Mouse (Mus musculus) hindbrain, embryonic 14.5 days (tissue): ENCODE data around the gene Uhrf1bp1. TPM values are rescaled to one million over a fixed set of nuclear protein-coding genes. Genes with fewer than 3 reads are reported as not detected.
A peak's percentile ranks its signal among the peaks of the same experiment; 100 is the strongest.

Experiments used
- ATAC-seq: fragments of 200-750 bp; cut with Nextera tagmentation; 2 replicates; pipeline ENCODE4 v1.8.0; 2017; ENCODE audit warnings: moderate number of reproducible peaks, mild to moderate bottlenecking, moderate TSS enrichment, moderate library complexity; ENCODE audit not compliant: low FRiP score
- DNase-seq: peaks from one replicate; pipeline ENCODE4 v3.0.0-alpha.2; 2015; ENCODE audit warnings: low spot score
- H3K27ac ChIP-seq: fragments of 300-500 bp; sonication (generic); 2 replicates; pipeline ENCODE4 v1.5.1; 2014; ENCODE audit warnings: mild to moderate bottlenecking, moderate library complexity
- H3K27me3 ChIP-seq: fragments of 300-500 bp; sonication (generic); 2 replicates; pipeline ENCODE4 v1.6.1; 2014; ENCODE audit warnings: mild to moderate bottlenecking, low read length, mixed read lengths; ENCODE audit not compliant: control insufficient read depth, insufficient read depth
- H3K36me3 ChIP-seq: fragments of 300-500 bp; sonication (generic); replicated peaks from 2 replicates; pipeline ENCODE4 v1.6.1; 2014; ENCODE audit not compliant: control insufficient read depth, insufficient read depth
- H3K4me1 ChIP-seq: fragments of 300-500 bp; sonication (generic); replicated peaks from 2 replicates; pipeline ENCODE4 v1.6.1; 2014; ENCODE audit warnings: antibody characterized with exemption, low read length, mixed read lengths; ENCODE audit not compliant: control insufficient read depth, insufficient read depth
- H3K4me2 ChIP-seq: fragments of 300-500 bp; sonication (generic); replicated peaks from 2 replicates; pipeline ENCODE4 v1.6.1; 2014; ENCODE audit warnings: mild to moderate bottlenecking, moderate library complexity
- H3K4me3 ChIP-seq: fragments of 300-500 bp; sonication (generic); replicated peaks from 2 replicates; pipeline ENCODE4 v1.5.1; 2014; ENCODE audit warnings: mild to moderate bottlenecking, low read length
- H3K9ac ChIP-seq: fragments of 300-500 bp; sonication (generic); 2 replicates; pipeline ENCODE4 v1.6.1; 2014
- H3K9me3 ChIP-seq: fragments of 300-500 bp; sonication (generic); 2 replicates; pipeline ENCODE4 v1.6.1; 2016; ENCODE audit warnings: low read length; ENCODE audit not compliant: control insufficient read depth
- WGBS: fragments of 180-500 bp; shearing (Covaris S2); extraction: QIAGEN DNeasy Blood & Tissue Kit; methylation state at CpG from one replicate; pipeline ENCODE4 v1.1.7; 2014; 5-methylcytosine and 5-hydroxymethylcytosine counted together
- polyA plus RNA-seq: library from polyadenylated mRNA; unstranded; fragments of >200 nt; fragmentation: Nextera tagmentation; extraction: Ambion mirVana; gene quantifications from 2 replicates; pipeline ENCODE4 v1.2.1, GENCODE M21; 2014

The Uhrf1bp1 gene
- polyA plus RNA-seq, 1 experiment from 2014 or later, result 8.2 TPM

- H3K27ac ChIP-seq, result peak overlapping the region; percentile 58; the same call in 1 of the 2 replicates
- peaks cover 28% of the 10 kb centered on the region for H3K4me1 ChIP-seq
- DNase-seq (peak; percentile 98), ATAC-seq (peak; percentile 58)
- H3K4me3 ChIP-seq, result peak overlapping the region; percentile 91
- WGBS, result under 1% methylated on average over 45 of the region's 45 CpGs
- no peaks in the 10 kb centered on the region for H3K9me3 ChIP-seq
- peak overlapping the region; percentile 89 for H3K9ac ChIP-seq
- peaks cover 21% of the 10 kb centered on the region for H3K36me3 ChIP-seq
- H3K27me3 ChIP-seq, result no peaks in the 10 kb centered on the region
- H3K4me2 ChIP-seq, result peak overlapping the region; percentile 92
Measured at GRCm38 (mm10) chr17:27907512-27908205, 51.4 kb downstream of the Uhrf1bp1 start.

- H3K9ac ChIP-seq, result peak overlapping the region; percentile 89
- peak overlapping the region; percentile 92 for H3K27ac ChIP-seq
- DNase-seq, result peak; percentile 61
- ATAC-seq, result no peak
- peak overlapping the region; percentile 91 for H3K4me3 ChIP-seq
- under 1% methylated on average over 12 of the region's 12 CpGs for WGBS
- peaks cover 28% of the 10 kb centered on the region for H3K4me1 ChIP-seq
- no peaks in the 10 kb centered on the region for H3K27me3 ChIP-seq
- H3K4me2 ChIP-seq, result peak overlapping the region; percentile 92
- no peaks in the 10 kb centered on the region for H3K9me3 ChIP-seq
- peaks cover 15% of the 10 kb centered on the region for H3K36me3 ChIP-seq
Measured at GRCm38 (mm10) chr17:27908206-27908887, 52.1 kb downstream of the Uhrf1bp1 start.

- ATAC-seq, result peak; percentile 90
- DNase-seq, result peak; percentile 88
- H3K4me1 ChIP-seq, result peaks cover 28% of the 10 kb centered on the region
- peak within 1 kb of the TSS; percentile 92 for H3K4me2 ChIP-seq
- no peaks in the 10 kb centered on the region for H3K27me3 ChIP-seq
- peak within 1 kb of the TSS; percentile 89 for H3K9ac ChIP-seq
- no peaks in the 10 kb centered on the region for H3K9me3 ChIP-seq
- H3K27ac ChIP-seq, result peak within 1 kb of the TSS; percentile 92
- H3K4me3 ChIP-seq, result peak within 1 kb of the TSS; percentile 91
- H3K36me3 ChIP-seq, result peaks cover 13% of the 10 kb centered on the region; the same call in 1 of the 2 replicates
- under 1% methylated on average over 61 of the region's 78 CpGs for WGBS
Measured at GRCm38 (mm10) chr17:27908888-27909621, 52.8 kb downstream of the Uhrf1bp1 start, which contains the start of gene Anks1. Anks1 (plus strand) TSS chr17:27909306.

GRCm38 (mm10) chr17:27909622-27910500 lies 53.6 kb downstream of the Uhrf1bp1 start, which contains the start of gene Taf11:
Taf11 (minus strand) TSS chr17:27909844.
- H3K9me3 ChIP-seq, result no peaks in the 10 kb centered on the region
- peaks cover 28% of the 10 kb centered on the region for H3K4me1 ChIP-seq
- DNase-seq (no peak), ATAC-seq (peak; percentile 39)
- H3K9ac ChIP-seq, result peak within 1 kb of the TSS; percentile 89
- H3K27ac ChIP-seq, result peak within 1 kb of the TSS; percentile 92
- peaks cover 12% of the 10 kb centered on the region; the same call in 1 of the 2 replicates for H3K36me3 ChIP-seq
- H3K4me3 ChIP-seq, result peak within 1 kb of the TSS; percentile 91
- peak within 1 kb of the TSS; percentile 92 for H3K4me2 ChIP-seq
- WGBS, result 2% methylated on average over 47 of the region's 53 CpGs
- no peaks in the 10 kb centered on the region for H3K27me3 ChIP-seq

GRCm38 (mm10) chr17:27911371-27911770 lies 55.1 kb downstream of the Uhrf1bp1 start:
- ATAC-seq, result no peak
- Histone ChIP-seq H3K4me2 (no peak overlapping the region), H3K9me3 (no peaks in the 10 kb centered on the region), H3K36me3 (0 out of 2 replicates have a peak, but pooled peaks cover 5% of the 10 kb centered on the region), H3K27ac (no peak overlapping the region), H3K4me1 (peaks cover 22% of the 10 kb centered on the region), H3K4me3 (no peak overlapping the region), H3K27me3 (no peaks in the 10 kb centered on the region), H3K9ac (no peak overlapping the region)
- DNase-seq, result no peak
- 95% methylated on average over 7 of the region's 7 CpGs for WGBS

- no peak for DNase-seq
- Histone ChIP-seq H3K4me1 (peaks cover 15% of the 10 kb centered on the region), H3K9ac (no peak overlapping the region), H3K4me3 (no peak overlapping the region), H3K27me3 (no peaks in the 10 kb centered on the region), H3K9me3 (no peaks in the 10 kb centered on the region), H3K27ac (no peak overlapping the region), H3K36me3 (0 out of 2 replicates have a peak, but pooled peaks cover 5% of the 10 kb centered on the region), H3K4me2 (no peak overlapping the region)
- no peak for ATAC-seq
- WGBS, result 92% methylated on average over 4 of the region's 4 CpGs
Measured at GRCm38 (mm10) chr17:27914742-27915141, 58.5 kb downstream of the Uhrf1bp1 start.

GRCm38 (mm10) chr17:27916366-27916765 lies 60.1 kb downstream of the Uhrf1bp1 start:
- ATAC-seq, result no peak
- Histone ChIP-seq H3K4me2 (no peak overlapping the region), H3K36me3 (0 out of 2 replicates have a peak, but pooled peaks cover 5% of the 10 kb centered on the region), H3K9me3 (no peaks in the 10 kb centered on the region), H3K4me1 (no peaks in the 10 kb centered on the region), H3K9ac (no peak overlapping the region), H3K27ac (no peak overlapping the region), H3K4me3 (no peak overlapping the region), H3K27me3 (no peaks in the 10 kb centered on the region)
- DNase-seq, result no peak
- 83% methylated on average over 4 of the region's 4 CpGs for WGBS

- no peaks in the 10 kb centered on the region for H3K27me3 ChIP-seq
- H3K4me1 ChIP-seq, result peaks cover 8% of the 10 kb centered on the region; the same call in 1 of the 2 replicates
- H3K36me3 ChIP-seq, result 0 out of 2 replicates have a peak, but pooled peaks cover 3% of the 10 kb centered on the region
- DNase-seq (no peak), ATAC-seq (no peak)
- H3K27ac ChIP-seq, result no peak overlapping the region
- no peak overlapping the region for H3K9ac ChIP-seq
- H3K4me3 ChIP-seq, result no peak overlapping the region
- H3K9me3 ChIP-seq, result no peaks in the 10 kb centered on the region
- 67% methylated on average over 4 of the region's 4 CpGs for whole genome bisulfite sequencing
- no peak overlapping the region for H3K4me2 ChIP-seq
Measured at GRCm38 (mm10) chr17:27920676-27921075, 64.4 kb downstream of the Uhrf1bp1 start.
